Mouse (Mus musculus) CH12.LX (cell line): ENCODE measurements at regions not wholly inside any gene's neighbourhood (a gene's known extent, or its start where the extent isn't known, plus 50 kb on each side); places are given as distances from the start of the nearest gene placed in this dataset.

ENCODE experiments used
- CHD1 ChIP-seq: IDR thresholded peaks from 2 replicates; pipeline ENCODE4 v1.6.1; 2012; ENCODE audit warnings: low read depth, low read length, improper control_type of control experiment, inconsistent platforms
- CTCF ChIP-seq, 2 experiments: IDR thresholded peaks in 1 of 2; conservative IDR thresholded peaks in 1 of 2; 2 replicates each; pipeline ENCODE4 v1.5.1; 2011 to 2012; ENCODE audit warnings: low read depth in 2 of 2, low read length in 2 of 2, improper control_type of control experiment in 1 of 2, inconsistent platforms in 1 of 2, mild to moderate bottlenecking in 1 of 2, moderate library complexity in 1 of 2
- ELF1 ChIP-seq: IDR thresholded peaks from 2 replicates; pipeline ENCODE4 v1.6.1; 2014; ENCODE audit warnings: low read depth, mild to moderate bottlenecking, inconsistent platforms, low read length, improper control_type of control experiment
- HCFC1 ChIP-seq: IDR thresholded peaks from 2 replicates; pipeline ENCODE4 v1.6.1; 2012; ENCODE audit warnings: low read depth, mild to moderate bottlenecking, inconsistent platforms, low read length, improper control_type of control experiment
- MAZ ChIP-seq: IDR thresholded peaks from 2 replicates; pipeline ENCODE4 v1.6.1; 2012; ENCODE audit warnings: low read depth, mild to moderate bottlenecking, inconsistent platforms, low read length, improper control_type of control experiment, moderate library complexity
- SMC3 ChIP-seq: IDR thresholded peaks from 2 replicates; pipeline ENCODE4 v1.6.1; 2011; ENCODE audit warnings: low read depth, low read length, improper control_type of control experiment

GRCm38 (mm10) chr3:148324911-148325621 lies 665.3 kb downstream of the Adgrl2 start:
- TF ChIP-seq MAZ = no peak
- no peak for TF ChIP-seq CTCF (conservative IDR thresholded peaks at IDR 0.05 in 1 of 2, IDR thresholded peaks at IDR 0.05 in 1 of 2; ENCODE audit: low read depth in 2 of 2, low read length in 2 of 2)
- no peak for TF ChIP-seq SMC3
- TF ChIP-seq HCFC1 = no peak
- TF ChIP-seq ELF1 = no peak
- no peak for TF ChIP-seq CHD1
